Mouse (Mus musculus) right cerebral cortex, postnatal 14 days (tissue): ENCODE data around the gene Klf5.
A peak's percentile ranks its signal among the peaks of the same experiment; 100 is the strongest.

Experiments used
- DNase-seq: peaks from one replicate; pipeline ENCODE4 v3.0.0; 2022

Gene Klf5

DNA sequence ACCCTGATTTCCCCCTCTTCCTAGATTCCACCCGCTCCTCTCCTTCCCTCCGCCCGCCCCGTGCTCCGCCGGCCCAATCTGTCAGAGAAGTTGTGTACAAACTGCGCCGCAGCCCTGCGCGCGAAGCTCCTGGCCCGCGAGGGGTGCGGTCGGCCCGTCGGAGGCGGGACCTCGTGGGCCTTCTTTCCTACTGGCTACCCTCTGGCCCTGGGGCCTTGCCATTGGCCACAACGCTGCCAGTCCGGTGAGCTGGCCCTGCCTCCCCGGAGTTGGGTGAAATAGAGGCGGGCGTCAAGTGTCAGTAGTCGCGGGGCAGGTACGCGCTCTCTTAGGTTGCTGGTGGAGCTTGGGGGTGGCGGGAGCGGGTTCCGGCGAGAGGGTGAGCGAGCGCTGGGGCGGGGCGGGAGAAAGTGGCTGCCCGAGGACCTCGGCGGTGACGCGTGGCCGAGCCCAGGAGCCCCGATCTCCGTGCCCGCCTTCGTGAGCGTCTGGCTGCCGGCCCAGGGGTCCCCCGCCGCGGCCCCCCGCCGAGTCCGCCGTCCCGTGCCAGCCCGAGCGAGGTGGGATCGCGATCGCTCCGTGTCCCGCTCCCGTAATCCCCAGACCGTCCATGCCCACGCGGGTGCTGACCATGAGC, at the start of gene Klf5:
TSS of gene Klf5 (plus strand) at position 307 of the 637 bp plus-strand sequence.
- DNase-seq: peak; percentile 90

DNA sequence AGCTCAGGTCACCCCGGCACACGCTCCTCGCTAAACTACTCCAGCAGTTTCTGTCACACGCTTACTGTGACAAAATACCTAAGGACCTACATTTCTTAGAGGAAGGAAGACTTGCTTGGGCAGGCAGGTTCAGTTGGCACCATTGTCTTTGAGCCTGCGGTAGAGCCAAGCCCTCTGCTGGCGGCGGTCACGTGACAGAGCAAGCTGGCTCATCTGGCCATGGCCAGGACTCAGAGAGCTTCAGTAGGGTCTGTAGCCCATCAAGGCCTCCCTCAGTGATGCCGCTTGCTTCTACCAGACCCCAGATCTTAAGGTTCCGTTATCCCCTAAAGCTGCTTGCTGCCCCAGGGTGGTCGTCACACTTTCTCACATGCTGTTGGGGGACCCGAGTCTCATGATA, 36.5 kb upstream of the Klf5 start:
- no peak for DNase-seq

DNA sequence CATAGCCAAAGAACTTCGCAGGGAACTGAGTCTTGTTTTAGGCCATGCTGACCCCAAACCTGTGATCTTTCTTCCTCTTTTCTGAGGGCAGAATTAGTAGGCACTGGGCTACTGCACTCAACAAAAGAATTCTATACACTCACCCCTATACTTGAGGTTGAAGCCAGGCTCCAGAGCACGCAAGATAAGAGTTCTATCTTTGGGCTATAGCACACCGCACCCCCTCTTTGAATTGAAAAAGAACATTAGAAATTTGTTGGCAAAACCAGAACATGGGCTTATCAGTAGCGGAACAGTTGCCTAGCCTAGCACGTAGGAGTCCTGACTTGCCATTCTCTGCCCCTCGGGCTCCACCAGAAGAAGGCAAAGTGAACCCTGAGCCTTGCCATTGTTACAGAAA, 34.7 kb upstream of the Klf5 start:
- DNase-seq: no peak

DNA sequence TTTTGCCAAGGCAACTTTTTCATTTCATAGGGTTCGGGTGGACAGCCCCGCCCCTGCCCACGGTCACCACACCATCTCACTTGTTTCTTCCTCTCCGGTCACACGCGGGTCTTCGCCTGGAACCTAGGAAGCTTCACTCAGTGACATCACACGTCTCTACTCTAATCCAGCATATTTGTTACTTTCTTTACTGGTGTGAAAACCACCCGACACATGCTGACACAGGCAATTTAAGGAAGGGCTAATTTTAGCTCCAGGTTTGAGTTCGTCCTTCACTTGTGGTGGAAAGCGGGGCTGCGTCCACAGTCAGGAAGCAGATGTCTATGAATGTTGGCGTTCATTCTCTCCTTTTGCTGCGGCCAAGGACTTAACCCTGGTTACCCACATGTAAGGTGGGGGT, 32.7 kb upstream of the Klf5 start:
- DNase-seq: no peak

DNA sequence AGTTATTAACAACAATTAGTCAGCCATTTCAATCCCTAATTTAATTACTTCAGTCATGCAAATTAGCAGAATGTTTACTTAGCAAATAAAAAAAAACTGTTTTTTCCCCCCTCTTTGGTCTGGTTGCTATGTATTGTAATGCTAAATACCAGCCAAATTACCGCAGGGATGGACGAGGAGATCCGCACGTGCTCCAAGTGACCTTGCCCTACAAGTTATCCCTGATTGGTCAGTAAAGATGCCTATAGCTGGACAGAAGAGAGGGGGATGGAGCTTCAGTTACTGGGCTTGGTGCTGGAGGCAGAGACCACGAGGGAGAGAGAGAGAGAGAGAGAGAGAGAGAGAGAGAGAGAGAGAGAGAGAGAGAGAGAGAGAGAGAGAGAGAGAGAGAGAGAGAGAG, 31.7 kb upstream of the Klf5 start:
- no peak for DNase-seq

DNA sequence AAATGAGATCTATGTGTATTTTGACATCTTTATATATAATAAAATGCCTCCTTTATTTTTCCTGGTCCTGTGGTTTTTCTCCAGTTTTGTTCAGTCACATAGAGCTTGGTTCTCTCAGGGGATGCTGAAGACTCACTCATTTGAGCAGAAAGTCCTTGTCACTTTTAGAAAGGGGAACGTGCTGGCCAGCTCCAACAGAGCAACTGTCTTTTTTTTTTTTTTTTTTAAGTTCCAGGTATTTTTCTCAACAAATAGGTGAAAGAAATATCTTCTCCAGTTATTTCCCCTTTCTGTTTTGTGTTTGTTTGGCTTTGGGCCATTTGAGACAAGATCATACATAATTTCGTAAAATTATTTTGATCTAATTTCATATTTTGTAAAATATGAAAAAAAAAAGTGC, 24.4 kb upstream of the Klf5 start:
- DNase-seq: no peak

DNA sequence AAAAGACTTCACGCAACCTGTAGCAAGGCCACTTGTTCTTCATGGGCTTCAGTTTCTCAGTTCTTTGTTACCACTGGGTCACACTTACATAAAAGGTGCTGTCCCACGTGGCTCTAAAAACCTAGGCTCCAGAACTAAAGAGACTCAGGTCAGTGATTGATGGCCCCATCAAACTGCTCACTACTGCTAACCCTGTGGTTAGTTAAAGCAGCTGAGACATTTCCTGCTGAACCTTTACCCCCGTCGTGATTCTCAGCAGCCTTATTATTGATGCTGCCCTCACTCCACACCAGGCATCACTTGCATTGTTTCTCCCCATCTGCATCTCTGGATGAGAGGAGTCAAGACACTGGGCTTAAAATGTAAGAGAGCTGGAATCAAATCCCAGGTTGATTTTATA, 22.7 kb upstream of the Klf5 start:
- DNase-seq: no peak

DNA sequence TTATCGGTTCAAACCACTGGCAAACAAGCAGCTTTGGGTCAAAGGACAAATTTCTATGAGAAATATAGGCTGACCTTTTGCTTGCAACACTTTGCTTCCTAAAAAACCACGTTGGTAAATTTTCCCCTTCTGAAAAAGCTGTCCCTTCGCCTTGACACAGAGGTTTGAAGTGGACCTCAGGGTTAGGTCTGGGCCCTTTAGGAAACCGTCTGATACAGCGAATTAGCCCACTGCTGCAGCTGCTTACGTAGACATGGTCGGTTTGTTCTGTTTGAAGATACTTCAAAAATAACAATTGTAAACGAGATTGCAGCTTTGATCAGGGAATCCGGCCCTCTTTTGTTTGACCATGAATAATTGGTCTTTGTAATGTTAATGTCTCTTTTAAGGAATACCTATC, 20.2 kb upstream of the Klf5 start:
- DNase-seq: no peak

DNA sequence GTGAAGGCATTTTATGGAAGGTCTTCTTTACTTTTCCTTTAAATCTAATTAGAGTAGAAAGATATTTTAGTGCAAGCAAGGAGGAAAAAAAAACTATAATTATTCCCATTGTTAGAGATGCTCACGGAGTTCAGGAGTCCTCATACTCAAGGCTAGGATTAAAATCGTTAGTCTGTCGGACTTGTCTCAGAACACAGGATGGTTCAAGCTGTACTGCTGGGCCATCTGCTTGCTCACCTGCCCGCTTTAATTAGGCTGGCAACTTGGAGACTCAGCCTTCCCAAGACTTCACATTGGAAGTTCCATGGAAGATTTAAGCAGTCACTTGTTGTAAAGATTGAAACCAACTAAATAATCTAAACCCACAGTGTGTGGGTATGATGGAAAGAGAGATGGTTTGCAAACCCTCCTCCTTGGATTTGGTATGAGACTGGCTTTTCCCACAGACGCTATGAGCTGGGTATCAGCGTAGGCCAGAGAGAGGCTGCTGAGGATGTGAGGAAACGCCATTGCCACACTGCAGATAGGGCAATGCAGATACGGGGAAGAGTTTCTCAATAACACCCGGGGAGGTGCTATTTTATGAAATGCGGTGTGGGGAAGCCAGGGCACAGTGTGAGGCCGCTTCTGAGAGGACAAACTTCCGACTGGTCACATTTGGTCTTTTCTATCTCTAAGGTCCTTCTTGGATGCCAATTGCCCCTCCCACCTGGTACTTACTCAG, 19.6 kb upstream of the Klf5 start:
- no peak for DNase-seq

DNA sequence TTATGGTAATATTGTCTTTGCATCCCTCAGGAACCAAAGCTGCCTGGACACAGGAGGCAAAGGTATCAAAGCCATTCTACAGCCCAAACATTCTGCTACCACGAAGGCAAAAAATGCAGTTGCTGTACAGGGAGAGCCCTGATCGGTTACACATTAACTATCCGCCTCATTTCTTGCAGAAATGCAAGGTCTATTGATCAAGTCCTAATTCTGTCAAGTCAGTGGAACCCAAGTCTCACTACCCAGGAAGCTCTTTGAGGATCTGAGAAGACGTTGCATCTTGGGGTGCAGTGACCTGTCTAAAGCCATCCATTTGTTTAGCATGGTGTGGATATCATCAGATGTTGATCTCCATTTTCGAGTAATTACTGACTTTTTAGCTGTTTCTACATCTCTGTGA, 18.1 kb upstream of the Klf5 start:
- DNase-seq: no peak

DNA sequence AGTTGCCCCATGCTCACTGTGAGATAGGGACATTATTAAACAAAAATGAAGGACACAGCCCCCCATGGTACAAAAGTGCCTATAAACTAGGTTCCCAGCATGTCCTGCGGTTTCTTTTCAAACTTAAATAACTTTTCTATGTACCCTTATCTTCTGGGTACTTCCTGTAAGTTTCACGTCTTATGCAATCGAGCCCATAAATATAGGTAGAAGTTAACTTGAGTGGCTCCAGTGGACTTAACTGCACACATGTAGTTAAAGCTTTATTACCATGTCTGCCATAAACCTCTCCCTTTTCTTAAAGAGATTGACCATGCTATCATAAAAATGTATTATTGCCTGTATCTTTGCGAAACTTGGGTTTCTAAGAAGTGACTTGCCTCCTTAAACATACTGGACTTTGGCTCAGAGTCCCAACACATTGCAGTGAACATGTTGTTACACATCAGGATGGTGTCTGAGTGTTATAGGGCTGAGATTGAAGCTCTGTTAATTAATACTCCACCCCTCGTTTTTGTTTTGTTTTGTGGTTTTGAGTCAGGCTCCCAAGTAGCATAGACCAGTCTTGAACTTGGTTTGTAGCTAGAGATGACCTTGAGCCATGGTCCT, 17.6 kb upstream of the Klf5 start:
- DNase-seq: no peak

DNA sequence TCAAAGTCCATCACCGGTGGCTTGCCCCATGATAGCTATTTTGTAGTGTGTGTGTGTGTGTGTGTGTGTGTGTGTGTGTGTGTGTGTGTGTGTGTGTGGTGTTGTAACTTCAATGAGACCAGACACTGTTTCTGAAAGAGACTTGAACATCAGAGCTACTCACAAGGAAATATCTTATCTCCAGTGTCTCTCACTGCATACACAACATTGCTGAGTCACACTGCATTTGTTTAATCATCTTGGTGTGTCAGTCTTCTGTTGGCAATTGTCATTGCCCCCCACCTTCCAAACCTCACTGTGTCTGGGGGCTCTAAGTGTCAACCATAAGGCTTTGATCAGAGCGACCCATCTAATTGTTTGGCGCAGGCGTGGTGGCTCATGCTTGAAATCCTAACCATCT, 13.0 kb upstream of the Klf5 start:
- no peak for DNase-seq

DNA sequence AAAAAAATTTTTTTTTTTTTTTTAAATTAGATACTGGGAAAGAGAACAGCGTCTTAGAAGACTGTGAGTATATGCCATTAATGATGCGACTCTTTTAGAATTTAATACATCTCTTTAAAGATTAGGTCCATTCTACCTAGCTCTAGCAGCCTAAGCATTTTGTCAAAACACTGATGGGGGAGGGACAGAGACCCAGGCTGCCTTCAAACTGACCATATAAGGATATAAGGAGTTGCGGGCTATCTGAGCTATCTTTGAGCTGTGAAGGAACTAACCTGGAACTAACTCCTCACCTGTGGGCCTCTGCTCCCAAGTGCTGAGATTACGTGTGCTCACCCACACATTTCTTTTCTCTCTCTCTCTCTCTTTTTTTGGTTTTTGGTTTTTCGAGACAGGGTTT, 6.3 kb upstream of the Klf5 start:
- no peak for DNase-seq

DNA sequence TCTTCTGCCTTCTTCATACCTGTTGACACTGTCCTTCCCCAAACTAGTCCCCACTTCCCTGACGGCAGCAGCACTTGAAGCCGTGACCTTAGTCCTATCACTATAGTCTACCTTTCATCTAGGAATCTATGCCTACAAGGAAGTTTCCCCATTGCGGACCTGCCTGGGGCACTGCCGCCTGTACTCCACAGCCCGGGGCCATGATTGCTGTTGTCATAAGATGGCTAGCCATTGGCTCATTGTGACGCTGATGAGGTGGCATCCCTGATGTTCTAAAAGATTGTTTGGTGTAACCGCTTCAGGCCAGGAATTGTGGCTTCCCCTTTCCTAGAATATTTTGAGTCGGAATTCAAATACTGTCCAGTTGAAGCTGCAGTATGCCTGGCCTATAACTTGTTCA, 4.1 kb upstream of the Klf5 start:
- DNase-seq: no peak

DNA sequence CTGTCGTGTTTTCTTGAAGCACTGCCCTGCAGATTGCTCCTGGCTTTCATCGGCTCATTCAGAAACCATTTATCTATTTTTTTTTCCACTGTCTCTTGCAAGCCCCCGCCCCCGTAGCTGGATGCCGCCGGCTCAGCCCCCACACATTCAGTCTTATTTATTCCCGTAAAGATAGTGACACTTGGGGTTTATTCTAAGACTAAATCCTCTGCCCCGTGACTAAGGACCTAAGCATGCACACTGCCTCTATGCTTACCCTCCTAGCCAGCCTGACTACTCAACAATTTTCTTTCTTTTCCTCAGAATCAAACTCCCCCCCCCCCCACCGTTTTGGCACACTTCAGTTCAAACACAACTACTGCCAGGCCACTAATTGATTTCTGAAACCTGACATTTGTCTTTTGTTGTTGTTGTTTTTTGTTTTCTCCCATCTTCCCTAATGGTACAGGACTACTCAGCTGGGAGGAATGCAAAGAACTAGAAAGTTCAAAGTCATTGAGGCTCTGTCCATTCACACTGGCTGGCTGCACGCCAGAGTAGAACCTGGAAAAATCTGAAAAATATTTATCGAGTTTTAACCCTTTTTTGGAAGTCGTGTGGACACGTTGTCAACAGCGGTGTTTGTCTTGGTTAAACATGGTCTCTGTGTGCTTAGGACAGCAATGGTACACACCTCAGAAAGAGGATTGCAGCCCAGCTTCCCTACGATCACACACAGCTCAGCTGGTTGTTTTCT, 2.7 kb upstream of the Klf5 start:
- no peak for DNase-seq

DNA sequence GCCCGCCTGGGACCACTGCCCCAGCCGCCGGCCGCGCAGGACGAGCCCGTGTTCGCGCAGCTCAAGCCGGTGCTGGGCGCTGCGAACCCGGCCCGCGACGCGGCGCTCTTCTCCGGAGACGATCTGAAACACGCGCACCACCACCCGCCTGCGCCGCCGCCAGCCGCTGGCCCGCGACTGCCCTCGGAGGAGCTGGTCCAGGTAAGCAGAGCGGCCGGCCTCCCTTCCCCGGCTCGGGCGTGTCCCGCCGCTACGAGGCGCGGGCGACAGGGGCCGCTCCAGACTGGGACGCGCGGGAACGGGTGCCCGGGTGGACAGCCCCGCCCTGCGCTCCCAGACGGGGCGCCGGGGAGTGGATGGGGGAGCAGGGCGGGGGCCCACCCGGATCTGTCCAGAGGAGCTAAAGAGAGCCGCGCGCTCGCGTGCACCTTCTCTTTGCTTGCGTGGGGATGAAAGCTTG, 561 bp downstream of the Klf5 start:
- DNase-seq: peak; percentile 61

DNA sequence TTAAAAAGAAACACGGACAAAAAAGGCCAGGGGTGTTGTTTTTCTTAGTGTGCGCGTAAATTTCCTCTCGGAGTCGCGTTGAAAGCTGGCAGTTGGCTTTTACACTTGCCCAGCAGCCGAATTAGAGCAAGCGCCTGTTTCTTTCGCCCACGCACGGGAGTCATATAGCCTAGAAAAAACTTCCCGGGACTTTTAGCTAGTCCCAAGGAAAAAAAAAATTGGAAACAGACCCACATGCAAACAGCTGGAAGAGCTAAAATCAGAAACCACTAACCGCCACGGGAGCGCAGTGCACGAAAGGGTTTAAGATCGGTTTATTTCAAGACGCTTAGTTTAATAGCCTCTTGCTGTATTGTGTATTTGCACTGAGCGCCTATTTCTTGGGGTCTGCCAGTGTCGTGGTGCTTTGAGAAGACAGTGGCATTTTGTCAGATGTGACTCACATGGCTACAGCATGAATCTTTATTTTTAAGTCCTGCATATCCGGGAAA, 1.3 kb downstream of the Klf5 start:
- no peak for DNase-seq

DNA sequence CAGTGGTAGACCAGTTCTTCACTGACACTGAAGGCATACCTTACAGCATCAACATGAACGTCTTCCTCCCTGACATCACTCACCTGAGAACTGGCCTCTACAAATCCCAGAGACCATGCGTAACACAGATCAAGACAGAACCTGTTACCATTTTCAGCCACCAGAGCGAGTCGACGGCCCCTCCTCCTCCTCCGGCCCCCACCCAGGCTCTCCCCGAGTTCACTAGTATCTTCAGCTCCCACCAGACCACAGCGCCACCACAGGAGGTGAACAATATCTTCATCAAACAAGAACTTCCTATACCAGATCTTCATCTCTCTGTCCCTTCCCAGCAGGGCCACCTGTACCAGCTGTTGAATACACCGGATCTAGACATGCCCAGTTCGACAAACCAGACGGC, 3.0 kb downstream of the Klf5 start:
- DNase-seq: peak; percentile 28

DNA sequence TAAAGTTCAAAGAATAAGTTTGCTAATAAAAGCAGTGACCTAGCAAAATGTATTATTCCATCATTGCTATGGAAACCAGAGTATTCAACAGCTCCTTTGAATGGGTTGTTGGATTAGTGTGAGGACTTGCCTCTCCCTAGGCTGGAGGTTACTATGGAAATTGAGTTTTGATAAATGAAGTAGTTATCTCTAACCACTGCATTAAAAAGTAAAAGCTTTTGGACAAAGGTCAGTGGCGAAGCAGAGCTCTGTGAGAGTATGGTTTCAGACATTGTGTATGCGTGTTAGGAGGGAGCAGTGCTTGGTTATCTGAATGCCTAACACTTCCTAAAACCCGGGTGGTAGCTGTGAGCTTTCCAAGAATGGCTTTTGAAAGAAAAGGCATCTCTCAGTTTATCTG, 5.9 kb downstream of the Klf5 start:
- no peak for DNase-seq

DNA sequence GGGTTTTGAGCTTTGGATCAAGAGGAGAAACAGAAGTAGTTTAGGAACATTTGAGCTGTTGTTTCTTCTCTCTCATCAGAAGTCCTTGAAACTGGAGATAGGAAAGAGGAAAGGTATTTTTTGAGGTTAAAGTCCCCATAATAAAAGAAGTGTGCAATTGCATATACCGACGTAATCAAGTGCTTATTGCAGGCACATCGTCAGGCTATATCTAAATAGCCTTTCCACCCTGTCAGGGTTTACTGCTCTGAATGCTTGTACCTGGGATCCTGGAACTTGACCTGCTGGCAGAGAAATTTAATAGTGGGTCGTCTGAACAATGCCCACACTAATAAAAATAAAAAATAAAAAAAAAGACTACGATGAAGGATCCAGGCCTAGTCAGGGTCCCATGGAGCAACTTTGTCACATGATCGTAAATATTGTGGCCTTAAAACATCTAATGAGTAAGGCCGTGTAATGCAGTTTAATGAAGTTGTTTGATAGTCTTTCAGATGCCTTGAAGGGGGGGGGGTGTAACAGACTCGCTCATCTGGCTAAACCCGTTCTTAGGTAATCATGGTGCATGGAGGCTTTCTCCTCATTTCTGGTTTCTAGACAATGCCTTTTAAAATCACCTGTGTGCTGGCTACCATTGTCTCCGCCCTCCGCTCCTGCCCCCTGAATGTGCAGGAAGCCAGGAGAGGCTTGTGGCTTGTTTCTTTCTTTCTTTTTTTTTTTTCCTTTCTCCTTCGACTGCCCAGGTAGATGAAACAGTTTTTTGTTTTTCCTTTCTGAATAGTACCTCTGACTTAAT, 6.7 kb downstream of the Klf5 start:
- no peak for DNase-seq

DNA sequence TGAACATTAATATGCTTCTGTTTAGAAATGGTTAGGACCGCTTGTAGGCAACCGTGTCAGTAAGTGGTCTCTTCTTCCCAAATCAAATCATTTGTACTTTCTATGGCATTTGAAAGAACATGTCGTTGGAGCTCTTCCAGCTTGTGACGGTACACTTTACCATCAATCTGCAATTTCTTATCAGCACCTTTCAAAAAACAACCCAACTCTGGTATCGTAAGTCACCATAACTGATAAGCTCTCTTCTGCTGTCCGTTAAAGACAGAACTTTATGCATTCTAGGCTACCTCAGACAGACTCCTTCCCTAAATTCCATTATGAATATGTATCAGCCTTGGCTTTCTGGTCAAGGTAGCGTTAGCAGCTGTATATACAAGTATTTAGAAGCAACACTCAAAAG, 7.9 kb downstream of the Klf5 start:
- DNase-seq: no peak

DNA sequence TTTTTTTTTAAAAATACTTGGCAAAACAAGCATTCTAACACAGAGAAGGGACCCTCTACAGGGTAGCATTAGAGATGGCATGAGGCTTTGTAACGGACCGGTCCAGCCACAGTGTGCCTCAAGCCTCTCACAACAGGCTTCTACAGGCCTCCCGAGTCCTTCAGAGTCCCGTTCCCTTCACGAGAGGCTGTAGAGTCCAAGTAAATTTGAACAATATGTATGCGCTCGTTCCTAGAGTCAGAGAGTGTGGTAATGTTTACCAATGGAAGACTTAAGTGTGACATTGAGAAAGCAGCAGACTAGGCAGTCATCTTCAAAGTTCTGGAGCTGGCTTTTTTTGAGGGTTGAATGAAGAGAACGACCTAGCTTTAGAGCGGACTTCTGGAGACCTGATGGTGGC, 11.1 kb downstream of the Klf5 start:
- DNase-seq: no peak

DNA sequence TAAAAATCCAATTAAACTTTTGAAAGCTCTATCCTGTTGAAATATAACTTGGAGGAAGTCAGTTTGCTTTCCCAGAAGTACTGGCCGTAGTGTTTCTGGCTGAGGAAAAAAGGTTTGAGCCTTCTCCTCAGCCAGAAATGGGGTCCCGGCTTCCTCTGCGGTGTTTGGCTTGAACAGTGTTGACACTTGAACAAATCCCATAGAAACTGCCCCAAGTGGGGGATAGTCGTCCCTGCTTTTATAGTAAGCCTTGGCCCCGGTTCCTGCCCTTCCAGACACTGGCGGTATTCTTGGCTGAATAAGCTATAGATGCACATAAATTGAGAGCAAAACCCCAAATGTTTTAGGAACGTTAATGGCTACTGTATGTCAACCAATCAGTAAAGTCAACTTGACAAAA, 11.9 kb downstream of the Klf5 start:
- no peak for DNase-seq
